Mouse (Mus musculus): ENCODE measurements around the gene Psmc1. TPM values are rescaled to one million over a fixed set of nuclear protein-coding genes. Genes with fewer than 3 reads are reported as not detected.
A peak's percentile ranks its signal among the peaks of the same experiment; 100 is the strongest.

Gene Psmc1
- total RNA-seq, 2 experiments from 2014 or later: 185 to 216 TPM

- Histone ChIP-seq H3K4me3 (no peak overlapping the region), H3K27ac (peak overlapping the region; percentile 78; the same call in 1 of the 2 replicates)
- TF ChIP-seq CTCF (IDR thresholded peaks at IDR 0.05): no peak
- intact Hi-C loops (cut with DNase I): no loop called here
- no peak for DNase-seq (ENCODE audit: extremely low spot score in 1 of 2, low spot score in 2 of 2)
Measured at GRCm38 (mm10) chr12:100126968-100127865, 17.3 kb downstream of the Psmc1 start.

DNA sequence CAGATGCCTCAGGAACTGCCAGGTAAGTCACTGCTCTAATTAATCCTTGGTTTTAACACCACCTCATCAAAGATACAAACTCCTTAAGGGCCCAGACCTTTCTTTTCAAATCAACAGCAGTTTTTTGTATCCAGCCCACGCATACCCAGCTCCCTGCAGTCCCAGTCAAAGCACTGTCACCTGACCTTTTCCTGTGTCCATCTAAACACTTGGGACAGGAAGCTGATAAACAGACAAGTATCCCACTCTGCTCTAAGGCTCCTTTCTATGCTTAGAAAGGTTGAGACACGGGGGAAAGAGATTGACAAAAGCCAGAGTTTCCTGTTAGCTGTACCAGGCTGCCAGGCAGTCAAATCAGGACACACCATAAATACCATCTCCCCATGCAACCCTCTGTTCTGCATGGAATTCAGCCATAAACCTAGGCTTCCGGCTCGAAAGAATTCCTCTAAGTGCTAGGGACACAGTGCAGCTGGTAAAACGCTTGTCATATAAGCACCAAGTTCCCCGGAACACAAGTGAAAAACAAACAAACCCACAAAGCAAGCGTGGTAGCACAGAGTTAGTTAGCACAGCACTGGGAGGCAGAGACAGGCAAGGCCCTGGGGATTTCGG lies 18.0 kb downstream of the Psmc1 start:
- TF ChIP-seq CTCF (IDR thresholded peaks at IDR 0.05): no peak
- no peak overlapping the region for H3K4me3 ChIP-seq
- no peak for DNase-seq (ENCODE audit: extremely low spot score in 1 of 2, low spot score in 2 of 2)
- peak overlapping the region; percentile 78; the same call in 1 of the 2 replicates for H3K27ac ChIP-seq
- intact Hi-C loops (cut with DNase I): no loop called here

- no peak for TF ChIP-seq CTCF (IDR thresholded peaks at IDR 0.05)
- intact Hi-C loops (cut with DNase I): no loop called here
- Histone ChIP-seq H3K27ac (peak overlapping the region; percentile 78), H3K4me3 (no peak overlapping the region)
- DNase-seq (ENCODE audit: extremely low spot score in 1 of 2, low spot score in 2 of 2): no peak
Measured at GRCm38 (mm10) chr12:100128522-100128921, 18.6 kb downstream of the Psmc1 start.

DNA sequence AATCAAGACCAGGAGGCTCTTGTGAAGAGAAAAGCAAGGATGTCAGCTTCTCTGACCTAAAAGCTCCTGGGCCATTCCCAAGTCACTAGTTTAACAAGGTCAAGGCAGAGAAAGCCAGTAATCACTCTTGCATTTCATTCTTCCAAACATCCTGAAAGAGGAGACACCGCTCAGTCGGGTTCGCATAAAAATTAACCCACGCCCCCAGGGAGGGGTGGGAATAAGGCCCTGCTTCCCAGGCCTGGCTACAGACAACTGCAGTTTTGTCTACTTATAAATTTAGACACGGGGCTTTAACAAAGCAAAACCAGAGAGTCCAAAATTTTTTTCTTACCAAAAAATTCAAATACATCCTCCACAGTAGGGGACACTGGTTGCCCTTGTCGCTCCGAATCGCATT lies 19.0 kb downstream of the Psmc1 start:
- Histone ChIP-seq H3K27ac (peak overlapping the region; percentile 78), H3K4me3 (no peak overlapping the region)
- no peak for TF ChIP-seq CTCF (IDR thresholded peaks at IDR 0.05)
- no peak for DNase-seq (ENCODE audit: extremely low spot score in 1 of 2, low spot score in 2 of 2)
- intact Hi-C loops (cut with DNase I): no loop called here

DNA sequence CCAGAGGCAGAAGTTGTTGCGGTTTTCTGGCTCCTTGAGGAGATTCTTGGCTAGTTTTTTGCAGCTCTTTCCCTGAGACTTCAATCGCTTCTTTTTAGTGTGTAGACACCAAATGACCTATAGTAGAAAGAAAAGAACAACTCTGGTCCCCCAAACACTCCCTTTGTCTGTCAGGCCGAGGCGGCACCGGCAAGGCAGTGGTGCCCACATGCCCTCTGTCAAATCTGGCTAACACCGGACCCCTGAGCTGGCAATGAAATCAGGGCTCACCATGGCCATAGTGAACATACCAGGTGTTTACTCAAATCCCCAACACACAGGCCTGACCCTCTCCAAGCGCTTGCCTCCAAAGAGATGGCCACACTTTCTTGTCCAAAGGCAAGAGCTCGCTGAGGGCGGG lies 21.2 kb downstream of the Psmc1 start:
- Histone ChIP-seq H3K4me3 (no peak overlapping the region), H3K27ac (no peak overlapping the region)
- no peak for DNase-seq (ENCODE audit: extremely low spot score in 1 of 2, low spot score in 2 of 2)
- intact Hi-C loops (cut with DNase I): loop anchor here (5.0 kb wide), 1 partner anchor 56 kb away; no protein-coding TSS in a partner anchor
- TF ChIP-seq CTCF (IDR thresholded peaks at IDR 0.05): no peak

GRCm38 (mm10) chr12:100131655-100132054 lies 21.7 kb downstream of the Psmc1 start:
- Histone ChIP-seq H3K4me3 (no peak overlapping the region), H3K27ac (peak overlapping the region; percentile 55)
- DNase-seq (ENCODE audit: extremely low spot score in 1 of 2, low spot score in 2 of 2): peak; percentile 70 to 72
- intact Hi-C loops (cut with DNase I): loop anchor here (5.0 kb wide), 1 partner anchor 56 kb away; no protein-coding TSS in a partner anchor
- peak; percentile 89 for TF ChIP-seq CTCF (IDR thresholded peaks at IDR 0.05)

GRCm38 (mm10) chr12:100134395-100134936 lies 24.5 kb downstream of the Psmc1 start:
- intact Hi-C loops (cut with DNase I): loop anchor here (5.0 kb wide), 1 partner anchor 53 kb away; no protein-coding TSS in a partner anchor
- DNase-seq (ENCODE audit: extremely low spot score in 1 of 2, low spot score in 2 of 2): no peak
- TF ChIP-seq CTCF (IDR thresholded peaks at IDR 0.05): no peak
- no peak overlapping the region; the same call in 1 of the 2 replicates for H3K27ac ChIP-seq
- no peak overlapping the region for H3K4me3 ChIP-seq

DNA sequence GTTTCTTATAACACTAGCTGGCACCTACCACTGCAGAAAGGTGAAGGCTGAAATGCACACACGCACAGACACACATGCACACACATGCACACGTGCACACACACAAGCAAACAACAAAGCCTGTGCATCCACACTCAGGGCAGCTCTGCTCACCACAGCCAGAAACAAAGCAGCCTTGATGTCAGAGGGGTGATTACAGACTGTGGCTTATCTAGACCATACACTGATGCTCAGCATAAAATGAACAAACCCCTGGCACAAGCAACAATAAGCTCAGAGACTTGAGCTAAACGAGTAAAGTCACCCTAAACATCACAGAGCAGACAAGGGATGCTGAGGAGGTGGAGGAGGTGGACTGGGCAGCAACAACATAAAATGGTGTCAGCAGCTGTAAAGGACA lies 25.2 kb downstream of the Psmc1 start:
- TF ChIP-seq CTCF (IDR thresholded peaks at IDR 0.05): no peak
- intact Hi-C loops (cut with DNase I): no loop called here
- no peak overlapping the region for H3K4me3 ChIP-seq
- DNase-seq (ENCODE audit: extremely low spot score in 1 of 2, low spot score in 2 of 2): no peak
- H3K27ac ChIP-seq: no peak overlapping the region

DNA sequence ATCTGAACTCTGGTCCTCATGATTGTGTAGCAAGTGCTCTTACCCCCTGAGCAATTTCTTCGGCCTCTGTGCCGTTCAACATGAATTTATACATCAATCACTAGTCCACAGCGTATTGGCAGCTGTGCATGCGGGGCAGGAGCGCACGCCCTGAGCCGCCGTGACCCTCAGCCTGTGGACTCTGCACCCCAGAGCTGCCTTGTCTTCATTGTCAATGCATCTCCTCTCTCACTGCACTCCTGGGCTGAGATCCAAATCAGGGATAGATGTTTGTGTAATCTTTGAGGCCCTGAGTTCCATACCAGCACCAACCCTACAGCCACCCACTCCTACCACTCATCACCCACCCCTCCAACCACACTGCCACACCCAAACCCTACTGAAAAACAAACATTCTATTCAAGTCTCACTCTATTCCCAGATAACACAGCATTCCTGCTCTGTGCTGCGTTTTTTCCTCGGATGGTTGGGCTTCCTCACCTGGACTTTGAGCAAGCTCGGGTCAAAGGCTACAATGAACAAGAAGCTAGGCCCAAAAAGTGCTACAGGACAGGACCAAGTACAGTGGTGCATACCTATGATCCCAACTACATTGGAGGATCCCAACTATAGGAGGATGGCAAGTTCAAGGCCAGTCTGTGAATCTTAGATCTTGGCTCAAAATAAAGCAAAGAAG lies 33.0 kb downstream of the Psmc1 start:
- no peak for TF ChIP-seq CTCF (IDR thresholded peaks at IDR 0.05)
- no peak overlapping the region for H3K27ac ChIP-seq
- no peak for DNase-seq (ENCODE audit: extremely low spot score in 1 of 2, low spot score in 2 of 2)
- H3K4me3 ChIP-seq: no peak overlapping the region
- intact Hi-C loops (cut with DNase I): no loop called here

- no peak for DNase-seq (ENCODE audit: extremely low spot score in 1 of 2, low spot score in 2 of 2)
- Histone ChIP-seq H3K27ac (no peak overlapping the region), H3K4me3 (no peak overlapping the region)
- TF ChIP-seq CTCF (IDR thresholded peaks at IDR 0.05): no peak
- intact Hi-C loops (cut with DNase I): no loop called here
Measured at GRCm38 (mm10) chr12:100143737-100144136, 33.8 kb downstream of the Psmc1 start.

- intact Hi-C loops (cut with DNase I): no loop called here
- DNase-seq (ENCODE audit: extremely low spot score in 1 of 2, low spot score in 2 of 2): no peak
- TF ChIP-seq CTCF (IDR thresholded peaks at IDR 0.05): no peak
- Histone ChIP-seq H3K4me3 (no peak overlapping the region), H3K27ac (no peak overlapping the region)
Measured at GRCm38 (mm10) chr12:100144269-100144668, 34.3 kb downstream of the Psmc1 start.

Measured in left cerebral cortex, adult 2 months (tissue).